Mouse (Mus musculus) adrenal gland, adult 8-10 months (tissue): ENCODE measurements around the gene Sp6. TPM values are rescaled to one million over a fixed set of nuclear protein-coding genes. Genes with fewer than 3 reads are reported as not detected.
A peak's percentile ranks its signal among the peaks of the same experiment; 100 is the strongest.

Source experiments
- DNase-seq: peaks from one replicate; pipeline ENCODE4 v3.0.0; 2022
- total RNA-seq, 4 experiments: library from RNA; stranded (reverse); gene quantifications; 2 replicates each; pipeline ENCODE4 v1.2.4; 2022

Sp6 gene
- total RNA-seq, 4 experiments from 2014 or later: 0.28 to 0.94 (median 0.61) TPM

- DNase-seq: no peak
Measured at GRCm38 (mm10) chr11:97024977-97025376, 11.8 kb downstream of the Sp6 start.

GRCm38 (mm10) chr11:97025721-97026344 lies 12.6 kb downstream of the Sp6 start:
- DNase-seq: peak; percentile 69

- DNase-seq: peak; percentile 68
Measured at GRCm38 (mm10) chr11:97029686-97030417, 16.7 kb downstream of the Sp6 start, which contains the start of gene Scrn2. Gene Scrn2 (plus strand): TSS chr11:97029938.

GRCm38 (mm10) chr11:97030426-97030825 lies 17.2 kb downstream of the Sp6 start:
- no peak for DNase-seq

- no peak for DNase-seq
Measured at GRCm38 (mm10) chr11:97031977-97032376, 18.8 kb downstream of the Sp6 start.

- no peak for DNase-seq
Measured at GRCm38 (mm10) chr11:97032499-97032898, 19.3 kb downstream of the Sp6 start.

GRCm38 (mm10) chr11:97033781-97034180 lies 20.6 kb downstream of the Sp6 start:
- DNase-seq: no peak

GRCm38 (mm10) chr11:97036141-97036540 lies 22.9 kb downstream of the Sp6 start:
- DNase-seq: no peak

- peak; percentile 43 for DNase-seq
Measured at GRCm38 (mm10) chr11:97038881-97039280, 25.7 kb downstream of the Sp6 start.

GRCm38 (mm10) chr11:97040301-97041021 lies 27.3 kb downstream of the Sp6 start:
- no peak for DNase-seq

- DNase-seq: peak; percentile 75
Measured at GRCm38 (mm10) chr11:97041022-97041899, 28.1 kb downstream of the Sp6 start, which contains the start of the genes Lrrc46 and Mrpl10. Gene Lrrc46 (minus strand): TSS chr11:97041407. Gene Mrpl10 (plus strand): TSS chr11:97041560.

- DNase-seq: no peak
Measured at GRCm38 (mm10) chr11:97044902-97045301, 31.7 kb downstream of the Sp6 start.

GRCm38 (mm10) chr11:97045861-97046260 lies 32.7 kb downstream of the Sp6 start:
- DNase-seq: no peak

- peak; percentile 80 for DNase-seq
Measured at GRCm38 (mm10) chr11:97048090-97048650, 35.0 kb downstream of the Sp6 start.

- no peak for DNase-seq
Measured at GRCm38 (mm10) chr11:97049492-97050085, 36.4 kb downstream of the Sp6 start.

GRCm38 (mm10) chr11:97050216-97050943 lies 37.2 kb downstream of the Sp6 start, which contains the start of gene Osbpl7:
Gene Osbpl7 (plus strand): TSS chr11:97050628.
- DNase-seq: peak; percentile 75

- DNase-seq: no peak
Measured at GRCm38 (mm10) chr11:97050944-97051586, 37.9 kb downstream of the Sp6 start.

GRCm38 (mm10) chr11:97052219-97052646 lies 39.0 kb downstream of the Sp6 start:
- no peak for DNase-seq

GRCm38 (mm10) chr11:97063274-97063920 lies 50.2 kb downstream of the Sp6 start:
- no peak for DNase-seq
